Mouse (Mus musculus): ENCODE measurements at regions not wholly inside any gene's neighbourhood (a gene's known extent, or its start where the extent isn't known, plus 50 kb on each side); places are given as distances from the start of the nearest gene placed in this dataset.

DNA sequence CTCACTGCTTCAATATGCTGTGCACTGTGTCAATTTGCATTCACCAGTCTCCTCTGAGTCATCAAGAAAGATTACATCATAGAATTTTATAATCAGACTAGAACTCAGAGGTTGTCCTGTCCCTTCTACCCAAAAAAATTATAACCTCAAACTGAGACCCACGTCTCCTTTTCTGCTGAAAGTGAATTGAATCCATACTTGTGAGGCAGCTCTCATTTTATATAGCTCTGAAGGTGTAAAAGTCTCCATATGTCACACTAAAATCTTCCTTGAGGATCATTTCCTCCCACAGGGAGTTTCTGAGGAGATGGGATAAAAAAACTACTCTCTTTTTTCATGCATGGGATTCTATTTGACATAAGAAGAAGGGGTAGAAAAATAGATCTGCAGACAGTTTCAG, 124.3 kb upstream of the Sstr1 start:
- dilution Hi-C loops (cut with MboI; ENCODE audit: extremely low pct_ligation_motif_present, extremely low pct_unique_long_range_greater_than_20kb, low sequenced_read_pairs) (no loop called here), in situ Hi-C loops (cut with MboI; ENCODE audit: low pct_ligation_motif_present, low pct_unique_long_range_greater_than_20kb, low sequenced_read_pairs) (no loop called here)
- Histone ChIP-seq H3K4me2 (ENCODE audit: insufficient read depth, low read depth, poor library complexity, severe bottlenecking) (no peak overlapping the region), H3K9me3 (replicated peaks; ENCODE audit: low read length) (no peaks in the 10 kb centered on the region), H3K27ac (ENCODE audit: insufficient read depth, low read depth) (no peak overlapping the region), H3K36me3 (replicated peaks in 1 of 2; ENCODE audit: control insufficient read depth in 1 of 2, insufficient read depth in 1 of 2, low read length in 1 of 2) (no peaks in the 10 kb centered on the region), H3K9ac (ENCODE audit: insufficient read depth, low read depth) (no peak overlapping the region), H3K4me3 (replicated peaks in 1 of 3; ENCODE audit: low read depth in 2 of 3, low read length in 2 of 3, poor library complexity in 1 of 3) (no peak overlapping the region), H3K4me1 (ENCODE audit: control insufficient read depth in 1 of 2, insufficient read depth in 2 of 2) (peaks cover 0 to 6% of the 10 kb centered on the region in 2 experiments; a peak in 2 of 4 replicates), H3K27me3 (replicated peaks) (no peaks in the 10 kb centered on the region), H3K79me2 (replicated peaks; ENCODE audit: control insufficient read depth, extremely low read depth, insufficient read depth, poor library complexity, severe bottlenecking) (no peaks in the 10 kb centered on the region)
- TF ChIP-seq UBTF (IDR thresholded peaks at IDR 0.05; ENCODE audit: low read depth, low read length), result no peak
- no peak for TF ChIP-seq JUND (conservative IDR thresholded peaks at IDR 0.05; ENCODE audit: low read depth, low read length)
- TF ChIP-seq CHD2 (IDR thresholded peaks at IDR 0.05; ENCODE audit: low read length), result no peak
- no peak for TF ChIP-seq JUN (IDR thresholded peaks at IDR 0.05; ENCODE audit: insufficient read depth, low read depth, low read length)
- TF ChIP-seq EP300 (IDR thresholded peaks at IDR 0.05; ENCODE audit: low read length), result no peak
- TF ChIP-seq SMC3 (IDR thresholded peaks at IDR 0.05; ENCODE audit: low read depth, low read length), result no peak
- TF ChIP-seq MYC (IDR thresholded peaks at IDR 0.05; ENCODE audit: low read depth, low read length), result no peak
- TF ChIP-seq GABPA (IDR thresholded peaks at IDR 0.05; ENCODE audit: insufficient replicate concordance, low read depth, low read length), result no peak
- TF ChIP-seq MAZ (IDR thresholded peaks at IDR 0.05; ENCODE audit: low read depth, low read length), result no peak
- no peak for TF ChIP-seq CTCF (conservative IDR thresholded peaks at IDR 0.05 in 1 of 2, IDR thresholded peaks at IDR 0.05 in 1 of 2; ENCODE audit: low read depth in 2 of 2, low read length in 2 of 2)
- no peak for TF ChIP-seq RCOR1 (conservative IDR thresholded peaks at IDR 0.05; ENCODE audit: low read depth, low read length)
- no peak for TF ChIP-seq BHLHE40 (IDR thresholded peaks at IDR 0.05; ENCODE audit: low read depth, low read length)
- no peak for TF ChIP-seq MAX (IDR thresholded peaks at IDR 0.05; ENCODE audit: low read length)
- TF ChIP-seq USF1 (IDR thresholded peaks at IDR 0.05; ENCODE audit: low read depth, low read length), result no peak
- DNase-seq (ENCODE audit: extremely low read depth), result peak; percentile 17

DNA sequence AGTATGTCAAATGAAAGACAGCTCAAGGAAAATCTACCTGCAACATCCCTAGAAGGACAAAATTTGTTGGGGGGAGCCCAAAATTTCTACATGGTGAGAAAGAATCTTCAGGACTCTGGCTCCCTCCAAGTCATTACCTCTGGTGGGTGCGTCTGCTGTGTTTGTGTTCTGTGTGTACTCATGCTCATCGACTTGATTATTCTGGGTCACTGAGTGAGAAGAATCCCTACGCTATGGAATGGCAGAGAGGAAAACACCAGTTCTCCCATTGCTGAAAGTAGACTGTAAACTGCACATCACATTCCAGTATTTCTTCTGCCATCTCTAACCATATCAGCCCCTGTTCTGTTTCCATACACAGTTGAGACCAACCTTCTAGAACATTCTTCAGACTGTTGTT, 98.9 kb upstream of the Sstr1 start:
- Histone ChIP-seq H3K9me3 (replicated peaks; ENCODE audit: low read length) (no peaks in the 10 kb centered on the region), H3K27me3 (replicated peaks) (no peaks in the 10 kb centered on the region), H3K4me2 (ENCODE audit: insufficient read depth, low read depth, poor library complexity, severe bottlenecking) (no peak overlapping the region), H3K27ac (ENCODE audit: insufficient read depth, low read depth) (no peak overlapping the region), H3K36me3 (replicated peaks in 1 of 2; ENCODE audit: control insufficient read depth in 1 of 2, insufficient read depth in 1 of 2, low read length in 1 of 2) (no peaks in the 10 kb centered on the region), H3K9ac (ENCODE audit: insufficient read depth, low read depth) (no peak overlapping the region), H3K79me2 (replicated peaks; ENCODE audit: control insufficient read depth, extremely low read depth, insufficient read depth, poor library complexity, severe bottlenecking) (no peaks in the 10 kb centered on the region), H3K4me3 (replicated peaks in 1 of 3; ENCODE audit: low read depth in 2 of 3, low read length in 2 of 3, poor library complexity in 1 of 3) (no peak overlapping the region), H3K4me1 (ENCODE audit: control insufficient read depth in 1 of 2, insufficient read depth in 2 of 2) (no peaks in the 10 kb centered on the region)
- in situ Hi-C loops (cut with MboI; ENCODE audit: low pct_ligation_motif_present, low pct_unique_long_range_greater_than_20kb, low sequenced_read_pairs) (no loop called here), dilution Hi-C loops (cut with MboI; ENCODE audit: extremely low pct_ligation_motif_present, extremely low pct_unique_long_range_greater_than_20kb, low sequenced_read_pairs) (no loop called here)
- TF ChIP-seq SMC3 (IDR thresholded peaks at IDR 0.05; ENCODE audit: low read depth, low read length) (no peak), JUND (conservative IDR thresholded peaks at IDR 0.05; ENCODE audit: low read depth, low read length) (no peak), MEF2A (IDR thresholded peaks at IDR 0.05; ENCODE audit: borderline replicate concordance, low read depth, low read length) (no peak), POLR2AphosphoS2 (IDR thresholded peaks at IDR 0.05; ENCODE audit: low read depth, low read length) (no peak), ZNF384 (IDR thresholded peaks at IDR 0.05; ENCODE audit: low read depth, low read length) (no peak), MAFK (IDR thresholded peaks at IDR 0.05; ENCODE audit: insufficient replicate concordance, low read length) (no peak), ZC3H11A (IDR thresholded peaks at IDR 0.05; ENCODE audit: low read depth, low read length) (no peak), TBP (conservative IDR thresholded peaks at IDR 0.05; ENCODE audit: low read depth, low read length) (no peak), JUN (IDR thresholded peaks at IDR 0.05; ENCODE audit: insufficient read depth, low read depth, low read length) (no peak)
- DNase-seq (ENCODE audit: extremely low read depth), result no peak
